Mouse (Mus musculus): ENCODE results near the gene Rpl13a.
"Not testable (repeated sequence)": the region's sequence is repeated elsewhere in the genome, so short reads cannot be mapped to it uniquely, and the experiment has no call there.

Gene Rpl13a

GRCm38 (mm10) chr7:45135370-45135769 lies 6.8 kb upstream of the Rpl13a start:
- no peak for DNase-seq (ENCODE audit: low spot score in 2 of 2)

DNA sequence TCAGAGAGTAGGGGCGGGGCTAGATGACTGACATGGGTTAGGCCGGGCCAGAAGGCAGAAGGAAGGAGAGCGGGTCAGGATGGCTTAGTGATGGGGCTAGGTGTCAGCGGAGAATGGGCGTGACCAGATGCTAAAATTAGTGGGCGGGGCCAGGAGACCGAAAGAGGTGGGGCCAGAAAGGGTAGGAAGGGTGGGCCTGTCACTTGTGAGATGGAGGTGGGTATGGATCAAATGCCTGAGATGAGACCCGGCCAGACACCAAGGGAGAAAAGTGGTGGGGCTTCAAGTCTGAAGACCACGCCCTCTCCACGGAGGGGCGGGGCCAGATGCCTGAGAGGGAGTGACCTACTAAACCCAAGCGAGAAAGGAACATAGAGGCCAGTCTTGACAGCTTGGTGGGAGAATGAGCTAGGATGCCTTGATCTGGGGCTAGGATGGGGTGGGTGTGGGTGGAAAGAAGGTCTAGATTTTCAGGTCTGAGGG lies 6.0 kb upstream of the Rpl13a start:
- no peak for DNase-seq (ENCODE audit: low spot score in 2 of 2)

- DNase-seq (ENCODE audit: low spot score in 2 of 2) = no peak
Observed at GRCm38 (mm10) chr7:45133446-45134159, 5.0 kb upstream of the Rpl13a start.

GRCm38 (mm10) chr7:45131850-45132249 lies 3.3 kb upstream of the Rpl13a start:
- DNase-seq (ENCODE audit: low spot score in 2 of 2) = no peak

DNA sequence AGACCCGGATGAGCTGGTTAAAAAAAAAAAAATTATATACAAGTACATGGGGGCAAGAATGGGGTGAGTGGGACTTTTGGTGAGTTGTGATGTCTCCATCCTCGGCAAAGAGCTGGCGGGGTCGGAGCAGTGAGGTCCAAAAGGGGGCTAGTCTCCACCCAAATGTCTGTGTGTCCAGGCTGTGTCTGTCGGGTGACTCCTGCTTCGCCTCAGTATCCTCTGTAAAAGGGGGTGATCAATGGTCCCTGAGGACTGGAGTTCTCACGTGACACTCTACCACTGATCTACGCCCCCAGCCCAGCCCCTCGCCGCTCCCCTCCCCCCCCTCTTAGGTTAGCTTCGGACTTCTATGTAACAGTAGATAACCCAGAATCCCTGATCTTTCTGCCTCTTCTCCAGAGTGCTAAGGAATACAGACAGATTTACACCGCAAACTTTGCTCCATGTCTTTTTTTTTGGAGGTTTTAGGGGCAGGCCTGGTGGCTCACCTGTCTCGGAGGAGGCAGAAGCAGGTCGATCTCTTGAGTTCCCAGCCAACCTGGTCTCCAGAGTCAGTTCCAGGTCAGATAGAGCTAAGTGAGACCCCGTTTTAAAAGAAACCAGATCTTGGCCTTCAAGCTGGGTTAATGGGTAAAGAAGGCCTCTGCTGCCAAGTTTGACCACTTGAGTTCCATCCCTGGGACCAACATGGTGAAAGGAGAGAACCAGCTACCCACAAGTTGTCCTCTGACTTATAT lies 1.4 kb upstream of the Rpl13a start:
- DNase-seq (ENCODE audit: low spot score in 2 of 2) = no peak

DNA sequence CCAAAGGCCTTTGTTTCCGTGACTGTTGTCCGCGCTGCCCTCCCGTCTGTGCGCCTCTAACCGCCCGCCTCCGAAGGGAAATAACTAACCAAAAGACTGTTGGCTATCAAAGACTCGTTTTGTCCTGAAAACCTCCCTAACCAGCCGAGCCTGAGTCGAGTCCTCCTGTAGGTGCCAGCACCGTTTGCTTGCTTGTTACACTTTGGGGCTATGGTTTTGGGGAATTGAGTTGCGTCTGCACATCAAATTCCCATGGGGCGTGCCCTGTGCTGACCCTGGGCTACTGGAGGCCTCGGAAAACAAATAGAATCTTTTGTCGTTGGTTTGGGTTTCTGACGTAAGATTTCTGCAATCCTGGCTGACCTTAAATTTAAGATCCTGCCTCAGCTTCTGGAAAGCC lies 757 bp upstream of the Rpl13a start:
- no peak for DNase-seq (ENCODE audit: low spot score in 2 of 2)

DNA sequence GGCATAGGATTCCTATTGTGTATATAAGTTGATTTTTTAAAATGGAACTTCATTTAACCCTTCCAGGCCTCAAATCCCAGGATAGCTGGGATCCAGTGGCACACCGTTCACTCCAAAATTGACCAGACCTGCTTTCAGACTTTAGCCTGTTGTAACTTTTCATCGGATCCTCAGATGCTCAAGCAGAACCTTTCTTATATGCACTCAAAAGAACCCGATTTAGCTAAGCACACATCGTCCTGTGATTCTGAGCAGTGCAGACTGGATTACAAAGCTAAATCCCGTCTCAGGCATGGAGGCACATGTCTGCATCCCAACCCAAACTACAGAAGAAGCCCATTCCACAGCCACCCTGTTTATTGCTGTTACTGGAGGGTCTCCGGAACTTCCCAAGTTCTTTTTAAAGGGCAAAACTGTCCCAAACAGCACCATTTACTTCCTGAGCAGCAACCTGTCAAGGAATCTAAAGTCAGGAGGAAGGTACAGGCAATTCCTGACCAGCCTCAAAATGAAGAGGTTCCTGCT lies 799 bp downstream of the Rpl13a start:
- DNase-seq (ENCODE audit: low spot score in 2 of 2) = no peak

- DNase-seq (ENCODE audit: low spot score in 2 of 2) = no peak
Observed at GRCm38 (mm10) chr7:45126844-45127699, 1.5 kb downstream of the Rpl13a start.

- DNase-seq (ENCODE audit: low spot score in 2 of 2) = no peak
Observed at GRCm38 (mm10) chr7:45126147-45126843, 2.3 kb downstream of the Rpl13a start.

DNA sequence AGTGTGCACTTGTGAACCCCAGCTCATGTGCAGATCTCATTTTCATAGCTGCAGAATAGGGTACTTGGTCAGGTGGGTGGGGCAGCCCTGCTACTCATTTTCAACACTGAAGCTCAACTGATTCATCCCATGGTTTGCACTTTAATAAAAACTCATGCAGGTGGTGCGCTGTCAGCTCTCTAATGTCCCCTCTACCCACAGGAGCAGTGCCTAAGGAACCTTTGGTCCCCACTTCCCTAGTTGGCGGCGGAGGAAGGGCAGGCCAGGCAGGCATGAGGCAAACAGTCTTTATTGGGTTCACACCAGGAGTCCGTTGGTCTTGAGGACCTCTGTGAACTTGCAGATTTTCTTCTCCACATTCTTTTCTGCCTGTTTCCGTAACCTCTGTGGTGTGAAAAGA lies 2.9 kb downstream of the Rpl13a start:
- not testable (repeated sequence) for DNase-seq (ENCODE audit: low spot score in 2 of 2)

- DNase-seq (ENCODE audit: low spot score in 2 of 2) = no peak
Observed at GRCm38 (mm10) chr7:45125144-45125600, 3.4 kb downstream of the Rpl13a start.

DNA sequence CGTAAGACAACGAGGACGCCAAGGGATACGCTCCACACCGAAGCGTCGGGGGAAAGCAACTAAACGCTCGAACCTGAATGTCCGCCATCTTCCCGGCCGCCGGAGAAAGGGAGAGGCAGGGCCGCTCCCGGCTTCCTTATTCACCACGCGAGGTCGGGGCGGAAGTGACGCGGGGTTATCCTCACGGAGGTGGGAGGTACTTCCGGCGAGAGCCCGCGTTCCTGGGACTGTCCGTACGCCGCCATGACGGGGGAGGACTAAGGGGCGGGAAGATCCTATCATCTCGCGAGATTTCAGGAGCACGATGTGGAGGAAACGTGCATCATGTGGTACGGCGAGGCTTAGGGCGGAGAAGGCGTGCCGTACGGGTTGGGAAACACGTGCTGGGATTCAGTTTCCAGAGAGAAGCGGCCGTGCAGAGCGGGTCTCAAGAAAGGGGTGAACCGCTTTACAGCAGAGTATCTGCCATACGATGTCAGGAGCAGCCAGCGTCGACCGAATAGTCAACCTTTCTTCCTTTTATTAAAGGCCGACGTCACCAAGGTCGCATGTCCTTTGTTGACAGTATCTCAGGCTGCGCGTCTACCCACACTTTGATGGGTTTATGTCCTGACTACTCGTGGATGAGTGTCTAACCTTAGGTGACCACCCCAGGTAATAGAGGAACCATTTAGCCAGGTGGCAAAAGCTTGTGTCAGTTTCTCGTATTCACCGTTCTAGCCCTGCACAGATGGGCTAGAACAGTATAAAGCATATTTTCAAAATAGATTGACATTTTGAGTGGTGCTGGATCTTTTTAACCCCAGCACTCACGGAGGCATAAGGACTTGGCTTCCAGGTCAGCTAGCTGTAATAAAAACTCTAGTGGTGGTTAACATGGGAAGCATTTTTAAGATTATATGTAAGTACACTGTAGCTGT lies 4.1 kb downstream of the Rpl13a start, which contains the start of gene Rps11:
Gene Rps11, minus strand, starts transcription at position 216 of the 920 bp plus-strand sequence.
- DNase-seq (ENCODE audit: low spot score in 2 of 2) = peak; percentile 93 to 99

DNA sequence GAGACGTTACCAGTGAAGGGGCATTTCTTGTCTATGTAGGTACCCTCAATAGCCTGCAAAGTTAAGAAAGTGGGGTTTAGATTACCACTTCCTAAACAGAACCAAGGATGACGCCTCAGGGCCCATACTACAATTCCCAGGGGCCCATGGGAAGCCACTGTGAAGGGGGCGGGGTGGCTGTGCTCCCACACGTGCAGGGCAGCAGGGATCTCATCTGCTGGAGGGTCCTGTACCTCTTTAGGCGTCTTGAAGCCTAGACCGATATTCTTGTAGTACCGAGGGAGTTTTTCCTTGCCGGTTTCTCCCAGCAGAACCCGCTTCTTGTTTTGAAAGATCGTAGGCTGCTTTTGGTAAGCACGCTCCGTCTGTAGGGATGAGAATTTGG lies 5.4 kb downstream of the Rpl13a start:
- DNase-seq (ENCODE audit: low spot score in 2 of 2) = no peak

DNA sequence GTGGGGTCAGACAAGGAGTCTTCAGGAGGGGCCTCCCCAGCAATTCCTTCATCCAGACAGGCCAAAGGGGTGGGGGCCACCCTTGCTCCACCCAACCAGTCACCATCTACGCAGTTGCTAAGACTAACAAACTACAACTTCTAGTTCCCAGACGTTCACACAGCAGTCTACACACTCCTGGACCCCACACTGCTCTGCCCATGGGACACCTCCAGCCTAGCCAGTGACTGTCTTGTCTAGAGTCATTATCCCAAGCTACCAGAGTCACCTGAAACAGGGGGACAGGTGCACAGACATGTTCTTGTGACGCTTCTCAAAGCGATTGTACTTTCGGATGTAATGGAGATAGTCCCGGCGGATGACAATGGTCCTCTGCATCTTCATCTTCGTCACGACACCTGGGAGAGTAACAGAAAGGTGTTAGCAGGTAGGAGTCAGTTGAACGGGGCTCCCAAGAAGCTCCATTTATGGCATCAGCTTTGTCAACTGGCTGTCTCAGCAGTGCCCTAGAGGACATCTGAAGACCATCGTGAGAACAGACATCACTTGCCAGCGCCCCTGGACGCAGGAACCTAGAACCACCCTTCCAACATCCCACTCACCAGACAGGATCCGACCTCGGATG lies 5.9 kb downstream of the Rpl13a start:
- DNase-seq (ENCODE audit: low spot score in 2 of 2) = no peak

- no peak for DNase-seq (ENCODE audit: low spot score in 2 of 2)
Observed at GRCm38 (mm10) chr7:45121966-45122365, 6.6 kb downstream of the Rpl13a start.

DNA sequence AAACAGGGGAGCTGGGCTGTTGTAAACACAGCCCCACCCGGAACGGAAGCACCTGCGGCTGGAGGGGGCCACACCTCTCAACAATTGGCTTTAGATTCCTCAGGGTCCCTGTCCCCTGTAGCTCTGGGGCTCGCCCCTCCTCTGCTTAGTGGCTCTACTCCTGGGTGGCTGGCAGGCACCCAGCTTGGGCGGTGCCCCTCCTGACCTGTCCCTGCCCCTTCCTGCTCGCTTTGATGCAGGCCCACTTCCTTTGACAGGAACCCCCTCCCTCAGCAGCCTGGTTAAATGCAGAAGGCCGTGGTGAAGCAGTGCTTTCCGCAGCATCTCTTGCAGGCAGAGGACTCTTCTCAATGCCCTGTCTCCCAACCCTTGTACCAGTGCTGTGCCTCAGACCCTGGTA lies 7.2 kb downstream of the Rpl13a start:
- no peak for DNase-seq (ENCODE audit: low spot score in 2 of 2)

- no peak for DNase-seq (ENCODE audit: low spot score in 2 of 2)
Observed at GRCm38 (mm10) chr7:45119780-45120709, 8.5 kb downstream of the Rpl13a start.

DNA sequence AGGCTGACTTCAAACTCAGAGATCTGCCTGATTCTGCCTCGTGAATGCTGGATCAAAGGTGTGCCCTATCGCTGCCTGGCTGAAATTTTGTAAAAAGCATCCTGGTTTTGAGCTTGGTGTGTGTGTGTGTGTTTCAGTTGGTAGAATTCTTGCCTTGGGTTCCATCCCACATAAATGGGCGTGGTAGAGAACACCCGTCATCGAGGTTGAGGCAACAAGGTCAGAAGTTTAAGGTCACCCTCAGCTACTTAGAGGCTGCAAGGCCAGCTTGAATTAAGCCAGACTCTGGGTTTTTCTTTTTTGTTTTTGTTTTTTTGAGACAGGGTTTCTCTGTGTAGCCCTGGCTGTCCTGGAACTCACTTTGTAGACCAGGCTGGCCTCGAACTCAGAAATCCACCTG lies 10.2 kb downstream of the Rpl13a start:
- DNase-seq (ENCODE audit: low spot score in 2 of 2) = no peak

- DNase-seq (ENCODE audit: low spot score in 2 of 2) = no peak
Observed at GRCm38 (mm10) chr7:45117566-45117965, 11.0 kb downstream of the Rpl13a start.

Measured in urinary bladder, adult 18-20 months (tissue).